Mouse (Mus musculus): ENCODE results near the gene Pitpnb.

Pitpnb gene

DNA sequence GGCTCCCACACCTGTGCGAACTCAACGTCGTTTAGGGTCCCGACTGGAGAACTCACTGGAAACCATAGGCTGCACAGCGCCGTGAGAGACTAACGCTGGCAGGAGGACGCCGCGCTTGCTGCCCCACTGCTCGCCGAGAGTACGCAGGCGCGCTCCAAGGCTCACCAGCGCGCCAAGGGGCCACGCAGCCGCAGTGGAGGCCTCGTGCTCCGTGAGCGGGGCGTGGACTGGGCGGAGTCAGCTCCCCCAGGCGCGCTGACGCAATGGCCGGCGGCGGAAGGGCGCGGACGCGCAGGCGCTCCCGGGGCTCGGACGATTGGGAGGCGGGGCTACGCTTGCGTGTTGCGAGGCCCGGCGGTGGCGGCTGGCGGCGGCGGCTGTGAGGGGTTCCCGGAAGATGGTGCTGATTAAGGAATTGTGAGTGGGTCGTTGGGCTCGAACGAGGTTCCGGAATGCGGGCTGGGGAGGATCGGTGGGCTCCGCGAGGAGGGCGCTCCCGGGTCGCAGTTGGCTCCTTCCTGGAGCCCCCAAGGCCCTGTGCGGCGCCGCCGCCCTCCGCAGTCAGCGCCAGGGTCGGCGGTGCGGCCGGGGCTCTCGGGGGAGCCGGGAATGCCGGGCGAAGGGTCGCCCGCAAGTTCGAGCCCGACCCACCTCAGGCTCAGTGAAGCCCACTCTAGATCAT, at the start of gene Pitpnb:
Gene Pitpnb (plus strand): TSS at position 347 of the 682 bp plus-strand sequence.
- peak; percentile 99 for ATAC-seq (ENCODE audit: low TSS enrichment)

- ATAC-seq (ENCODE audit: low TSS enrichment), result no peak
These were observed 46.0 kb upstream of the Pitpnb start for GRCm38 (mm10) chr5:111284420-111285175.

DNA sequence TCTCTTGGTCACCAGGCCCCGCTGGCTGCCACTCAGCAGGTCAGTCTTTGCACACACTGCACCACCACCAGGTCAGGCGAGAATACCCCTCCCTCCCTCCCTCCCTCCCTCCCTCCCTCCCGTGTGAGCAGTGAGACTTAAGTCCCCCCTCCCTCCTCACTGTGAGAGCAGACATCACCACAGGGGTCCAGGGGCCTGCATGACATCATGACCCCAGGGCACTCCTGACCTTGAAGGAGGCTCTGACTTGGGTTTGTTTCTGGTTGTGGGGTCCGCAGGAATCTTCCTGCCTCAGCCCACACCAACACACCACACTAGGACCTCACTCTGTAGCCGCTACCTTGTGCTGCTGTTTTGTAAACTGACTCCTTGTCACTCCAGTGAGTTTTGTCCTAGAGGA, 43.0 kb upstream of the Pitpnb start:
- ATAC-seq (ENCODE audit: low TSS enrichment), result no peak

DNA sequence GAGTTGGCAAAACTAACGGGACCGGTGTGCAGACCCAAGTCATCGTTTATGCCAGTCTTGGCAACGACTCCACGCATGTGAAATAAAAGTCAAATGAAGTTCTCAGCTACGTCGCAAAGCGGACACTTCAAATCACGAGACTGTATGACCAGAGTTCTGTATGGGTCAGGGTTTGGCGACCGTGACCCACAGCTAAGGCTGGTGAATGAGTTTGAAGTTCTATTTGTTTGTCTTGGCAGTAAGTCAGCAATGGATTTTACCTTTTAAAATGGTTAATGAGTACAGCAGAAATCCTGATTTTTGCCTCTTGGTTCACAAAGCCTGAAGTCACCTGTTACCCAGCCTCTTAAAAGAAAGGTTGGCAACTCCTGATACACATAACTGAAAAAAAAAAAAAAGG, 42.1 kb upstream of the Pitpnb start:
- ATAC-seq (ENCODE audit: low TSS enrichment), result no peak

DNA sequence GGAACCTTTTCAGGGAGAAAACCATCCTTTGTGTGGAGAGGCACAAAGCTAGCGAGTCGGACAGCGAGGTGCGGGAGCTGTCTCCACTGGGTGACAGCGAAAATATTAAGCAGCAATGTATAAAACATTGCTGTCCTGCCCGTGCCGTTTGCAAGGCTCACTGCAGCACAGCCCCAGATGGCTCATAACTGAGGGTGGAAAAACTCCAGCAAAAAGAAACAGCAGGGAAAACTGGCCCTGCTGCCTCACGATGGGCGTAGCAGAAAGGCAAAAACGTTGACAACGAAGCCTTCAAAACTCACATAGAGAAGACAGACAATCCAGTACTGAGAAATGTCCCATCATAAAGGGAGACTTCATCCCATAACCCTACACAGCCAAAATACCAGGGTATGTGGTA, 40.5 kb upstream of the Pitpnb start:
- peak; percentile 50; the same call in 1 of the 2 replicates for ATAC-seq (ENCODE audit: low TSS enrichment)

DNA sequence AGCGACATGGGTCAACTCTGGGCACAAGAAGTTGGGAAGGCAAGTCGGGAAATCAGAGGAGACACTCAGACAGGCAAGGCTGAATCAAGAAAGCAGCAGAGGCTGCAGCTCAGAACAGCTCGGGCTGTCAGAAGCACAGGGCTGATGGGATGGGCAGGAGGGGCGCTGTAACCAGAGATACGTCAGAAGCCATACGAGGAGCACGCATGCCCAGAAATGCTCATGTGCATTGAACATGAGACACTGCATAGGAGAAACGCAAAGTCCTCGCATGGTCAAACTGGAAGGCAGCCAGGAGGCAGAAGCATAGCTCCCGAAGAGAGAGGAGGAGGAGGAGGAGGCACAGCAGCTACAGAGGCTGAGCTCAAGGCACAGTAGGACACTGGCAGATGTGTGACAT, 38.9 kb upstream of the Pitpnb start:
- peak; percentile 98 for ATAC-seq (ENCODE audit: low TSS enrichment)

DNA sequence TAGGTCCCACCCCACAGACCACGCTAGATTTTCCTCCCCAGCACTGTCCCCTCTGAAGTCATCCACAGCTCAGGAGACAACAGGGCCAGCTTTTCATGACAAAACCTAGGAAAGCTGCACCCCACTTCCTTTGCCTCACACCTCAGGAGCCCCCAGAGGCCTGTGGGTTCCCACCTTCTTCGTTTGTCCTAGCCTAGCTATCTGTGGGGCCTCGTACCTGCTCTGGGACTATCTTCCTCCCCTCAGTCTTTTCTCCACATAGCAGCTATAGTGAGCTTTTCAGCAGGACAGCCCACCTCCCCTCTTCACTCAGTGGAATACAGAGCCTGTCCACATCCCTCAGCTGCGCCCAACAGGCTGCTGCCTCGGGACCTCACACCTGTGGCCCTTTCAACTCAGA, 32.8 kb upstream of the Pitpnb start:
- ATAC-seq (ENCODE audit: low TSS enrichment), result no peak

GRCm38 (mm10) chr5:111298706-111299105, 31.9 kb upstream of the Pitpnb start:
- ATAC-seq (ENCODE audit: low TSS enrichment), result no peak

GRCm38 (mm10) chr5:111300776-111301175, 29.8 kb upstream of the Pitpnb start:
- ATAC-seq (ENCODE audit: low TSS enrichment), result no peak

DNA sequence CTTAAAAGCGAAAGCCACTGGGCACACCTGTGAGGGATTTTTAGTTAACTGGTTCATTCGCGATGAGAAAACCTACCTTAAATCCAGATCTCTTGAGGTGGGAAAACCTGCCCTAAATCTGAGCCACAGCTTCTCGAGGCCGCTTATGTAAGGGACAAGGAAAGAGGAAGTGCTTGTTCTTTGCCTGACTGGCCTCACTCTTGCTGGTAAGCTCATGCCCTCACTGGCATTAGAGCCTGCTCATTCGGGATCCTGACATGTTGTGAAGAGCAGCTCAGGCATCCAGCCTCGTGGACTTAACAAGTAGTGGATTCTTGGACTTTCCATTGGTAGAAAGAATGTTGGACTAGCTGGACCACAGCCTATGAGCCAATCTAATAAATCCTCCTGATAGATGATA, 28.8 kb upstream of the Pitpnb start:
- no peak for ATAC-seq (ENCODE audit: low TSS enrichment)

DNA sequence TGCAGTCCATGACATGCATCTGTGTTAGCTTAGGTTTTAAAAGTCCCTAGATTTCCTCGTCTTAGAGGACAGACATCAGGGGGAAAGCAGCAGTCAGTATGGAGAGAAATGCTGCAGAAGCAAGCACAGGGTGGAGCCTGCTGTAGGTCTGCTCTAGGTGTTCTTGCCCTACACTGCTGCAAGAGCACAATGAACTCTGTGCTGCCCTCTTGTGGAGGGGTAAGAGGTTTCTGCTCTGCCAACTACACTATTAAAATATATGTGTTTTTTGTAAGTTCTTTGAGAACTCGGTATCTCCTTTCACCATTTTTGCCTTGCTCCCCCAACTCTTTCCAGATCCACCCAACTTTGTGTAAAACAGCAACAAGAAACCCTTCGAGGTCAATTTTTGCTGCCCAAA, 25.8 kb upstream of the Pitpnb start:
- no peak for ATAC-seq (ENCODE audit: low TSS enrichment)

DNA sequence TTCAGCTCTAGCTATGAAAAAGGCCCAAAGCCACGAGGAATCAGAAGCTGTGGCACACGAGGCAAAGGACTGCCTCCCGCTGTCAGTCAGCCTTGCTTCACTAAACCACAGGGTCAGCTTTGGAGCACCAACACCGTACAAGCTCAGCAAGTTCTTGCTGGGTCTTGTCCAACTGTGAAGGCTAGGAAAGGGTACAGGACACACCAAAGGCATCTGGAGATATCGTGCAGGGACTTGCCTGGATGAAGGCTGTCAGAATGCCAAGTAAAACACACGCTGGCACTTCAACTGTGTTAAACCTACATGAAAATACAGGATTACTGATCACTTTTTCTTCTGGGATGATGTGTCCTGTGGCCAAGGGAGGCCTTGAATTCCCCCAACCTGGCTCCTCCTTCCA, 20.4 kb upstream of the Pitpnb start:
- no peak for ATAC-seq (ENCODE audit: low TSS enrichment)

GRCm38 (mm10) chr5:111313833-111314232, 16.7 kb upstream of the Pitpnb start:
- no peak for ATAC-seq (ENCODE audit: low TSS enrichment)

GRCm38 (mm10) chr5:111315061-111315460, 15.5 kb upstream of the Pitpnb start:
- ATAC-seq (ENCODE audit: low TSS enrichment), result no peak

- ATAC-seq (ENCODE audit: low TSS enrichment), result no peak
These were observed 13.0 kb upstream of the Pitpnb start for GRCm38 (mm10) chr5:111317526-111317925.

DNA sequence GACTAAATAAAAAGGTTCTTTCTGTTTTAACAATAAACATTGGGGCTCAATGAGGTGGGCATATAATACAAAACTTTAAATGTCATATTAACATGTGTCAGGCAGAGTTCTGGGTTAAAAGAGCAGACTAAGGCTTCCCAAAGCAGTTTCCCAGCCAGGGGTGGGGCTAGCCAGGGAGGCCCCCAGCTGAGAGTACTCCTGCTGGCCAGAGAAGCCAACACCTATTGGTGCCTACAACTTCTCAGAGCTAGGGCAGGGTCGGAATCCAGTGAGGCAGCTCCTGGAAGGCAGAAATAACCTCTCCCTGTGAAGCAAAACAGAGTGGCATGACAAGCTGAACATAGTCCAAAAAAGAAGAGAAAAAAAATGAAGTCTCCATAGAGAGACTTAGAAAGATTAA, 11.6 kb upstream of the Pitpnb start:
- no peak for ATAC-seq (ENCODE audit: low TSS enrichment)

GRCm38 (mm10) chr5:111325813-111326212, 4.8 kb upstream of the Pitpnb start:
- ATAC-seq (ENCODE audit: low TSS enrichment), result no peak

- no peak for ATAC-seq (ENCODE audit: low TSS enrichment)
These were observed 3.1 kb upstream of the Pitpnb start for GRCm38 (mm10) chr5:111327420-111327819.

DNA sequence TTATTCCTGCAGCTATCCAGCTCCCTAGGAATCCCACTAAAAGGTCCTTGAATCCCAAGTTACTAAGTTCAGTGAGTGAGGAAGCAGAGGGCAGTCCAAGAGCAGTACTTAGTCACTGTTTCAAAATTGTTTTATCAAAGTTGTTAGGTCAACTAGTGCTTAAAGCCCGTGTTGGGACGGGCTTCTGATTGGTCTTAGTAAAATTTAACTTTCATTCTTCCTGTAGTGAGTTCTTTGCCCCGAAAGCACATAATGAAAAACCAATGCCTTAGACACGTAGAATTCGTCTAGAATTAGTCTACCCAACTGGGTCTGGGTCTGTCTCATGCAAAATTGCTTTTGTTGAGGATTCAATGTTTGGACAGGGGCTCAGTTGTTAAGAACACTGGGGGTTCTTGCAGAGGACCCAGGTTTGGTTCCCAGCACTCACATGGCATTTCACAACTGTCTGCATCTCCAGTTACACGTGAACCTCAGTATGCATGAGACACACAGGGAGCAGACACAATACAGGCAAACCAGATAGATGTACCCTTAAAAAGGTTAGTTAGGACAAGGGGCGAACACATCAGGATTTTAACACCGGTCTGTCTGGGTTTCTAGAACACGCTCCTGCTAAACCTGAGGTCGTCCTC, 664 bp upstream of the Pitpnb start:
- peak; percentile 36; the same call in 1 of the 2 replicates for ATAC-seq (ENCODE audit: low TSS enrichment)

GRCm38 (mm10) chr5:111331099-111331435, 504 bp downstream of the Pitpnb start:
- ATAC-seq (ENCODE audit: low TSS enrichment), result no peak

- no peak for ATAC-seq (ENCODE audit: low TSS enrichment)
These were observed 5.6 kb downstream of the Pitpnb start for GRCm38 (mm10) chr5:111335939-111336691.

DNA sequence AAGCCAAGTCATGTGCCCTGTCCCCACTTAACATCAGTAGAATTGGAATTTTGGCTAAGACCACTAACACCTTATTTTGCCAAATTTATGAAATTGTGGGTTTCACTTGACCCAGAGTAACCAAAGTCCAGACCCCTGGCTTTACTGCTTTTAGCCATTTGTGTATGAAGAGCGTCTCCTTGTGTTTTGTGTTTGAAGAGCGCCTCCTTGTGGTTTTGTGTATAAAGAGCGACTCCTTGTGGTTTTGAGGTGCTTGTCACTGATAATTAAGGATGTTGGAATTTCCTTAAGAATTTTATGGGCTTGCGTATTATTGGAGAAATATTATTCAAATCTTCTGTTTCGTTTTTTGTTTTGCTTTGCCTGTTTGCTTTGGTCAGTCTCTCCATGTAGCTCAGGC, 11.0 kb downstream of the Pitpnb start:
- no peak for ATAC-seq (ENCODE audit: low TSS enrichment)

Data from frontal cortex, adult (tissue).